Mouse (Mus musculus): ENCODE measurements around the gene Cyp2w1. TPM values are rescaled to one million over a fixed set of nuclear protein-coding genes. Genes with fewer than 3 reads are reported as not detected.

The Cyp2w1 gene
- total and polyA plus RNA-seq, 3 experiments, result not detected

DNA sequence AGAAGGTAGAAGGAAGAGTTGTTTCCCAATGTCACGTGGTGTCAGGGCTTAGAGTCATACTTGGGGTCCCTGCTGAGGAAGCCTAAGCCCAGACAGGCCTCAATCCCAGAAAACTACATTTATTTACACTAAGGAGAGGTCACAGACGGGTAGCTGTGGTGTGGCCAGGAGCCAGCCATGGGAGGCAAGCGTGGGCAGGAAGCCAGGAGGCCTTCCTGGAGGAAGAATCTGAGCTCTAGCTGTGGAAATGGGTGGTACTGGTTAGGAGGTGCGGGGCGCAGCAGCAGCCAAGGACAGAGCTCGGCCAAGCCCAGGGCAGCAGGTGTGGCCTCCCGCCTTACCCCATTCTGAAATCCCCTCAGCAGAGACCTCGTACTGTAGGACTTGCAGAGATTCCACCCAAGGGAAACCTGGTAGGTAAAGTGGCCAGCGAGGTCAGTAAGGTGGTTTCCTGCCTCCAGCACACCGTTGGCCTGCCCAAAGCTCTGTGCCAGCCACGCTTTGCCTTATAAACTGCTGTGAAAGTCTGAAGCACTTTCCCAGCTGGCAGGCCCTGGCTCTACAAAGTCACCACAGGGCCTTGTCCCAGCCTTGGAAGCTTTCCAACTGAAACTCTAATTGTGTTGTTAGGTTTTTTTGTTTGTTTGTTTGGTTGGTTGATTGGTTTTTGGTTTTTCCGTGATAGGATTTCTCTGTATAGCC is 37.3 kb upstream of the Cyp2w1 start:
- H3K79me2 ChIP-seq (ENCODE audit: control insufficient read depth, insufficient read depth, low read length, poor library complexity), result 0 out of 2 replicates have a peak, but pooled peaks cover 3% of the 10 kb centered on the region
- no peaks in the 10 kb centered on the region for H3K9me3 ChIP-seq (replicated peaks; ENCODE audit: insufficient read depth, low read length)
- no peaks in the 10 kb centered on the region for H3K27me3 ChIP-seq (ENCODE audit: control insufficient read depth in 1 of 2, insufficient read depth in 2 of 2, low read length in 2 of 2)
- peaks cover 0 to 2% of the 10 kb centered on the region in 2 experiments; a peak in 2 of 4 replicates for H3K36me3 ChIP-seq (ENCODE audit: control insufficient read depth in 1 of 2, insufficient read depth in 2 of 2, low read length in 2 of 2)
- no peak for DNase-seq (ENCODE audit: low read depth, low spot score)
- H3K9ac ChIP-seq (ENCODE audit: control insufficient read depth, low read depth, low read length, poor library complexity, severe bottlenecking), result no peak overlapping the region
- H3K4me3 ChIP-seq (ENCODE audit: control insufficient read depth in 1 of 2, insufficient read depth in 1 of 2, low read depth in 2 of 2, low read length in 2 of 2), result no peak overlapping the region
- TF ChIP-seq ZNF384 (IDR thresholded peaks at IDR 0.05; ENCODE audit: low read depth, low read length) (no peak), CHD1 (IDR thresholded peaks at IDR 0.05; ENCODE audit: low read depth, low read length) (no peak), E2F4 (IDR thresholded peaks at IDR 0.05; ENCODE audit: borderline replicate concordance, low read depth, low read length) (no peak), TCF12 (IDR thresholded peaks at IDR 0.05; ENCODE audit: low read depth, low read length) (no peak), GABPA (IDR thresholded peaks at IDR 0.05; ENCODE audit: low read depth, low read length) (no peak), ZMIZ1 (IDR thresholded peaks at IDR 0.05; ENCODE audit: low read depth, low read length) (no peak), NRF1 (IDR thresholded peaks at IDR 0.05; ENCODE audit: insufficient read depth, low read depth, low read length, poor library complexity, severe bottlenecking) (no peak)
- peaks cover 0 to 2% of the 10 kb centered on the region in 2 experiments; a peak in 1 of 4 replicates for H3K4me1 ChIP-seq (ENCODE audit: control insufficient read depth in 1 of 2, insufficient read depth in 2 of 2, low read length in 2 of 2)
- H3K27ac ChIP-seq (ENCODE audit: control insufficient read depth, low read depth, low read length), result no peak overlapping the region

GRCm38 (mm10) chr5:139316982-139317675 is 35.3 kb upstream of the Cyp2w1 start:
- Histone ChIP-seq H3K4me3 (ENCODE audit: control insufficient read depth in 1 of 2, insufficient read depth in 1 of 2, low read depth in 2 of 2, low read length in 2 of 2) (no peak overlapping the region), H3K27me3 (ENCODE audit: control insufficient read depth in 1 of 2, insufficient read depth in 2 of 2, low read length in 2 of 2) (no peaks in the 10 kb centered on the region), H3K36me3 (ENCODE audit: control insufficient read depth in 1 of 2, insufficient read depth in 2 of 2, low read length in 2 of 2) (no peaks in the 10 kb centered on the region), H3K4me1 (ENCODE audit: control insufficient read depth in 1 of 2, insufficient read depth in 2 of 2, low read length in 2 of 2) (no peaks in the 10 kb centered on the region), H3K9me3 (replicated peaks; ENCODE audit: insufficient read depth, low read length) (no peaks in the 10 kb centered on the region), H3K9ac (ENCODE audit: control insufficient read depth, low read depth, low read length, poor library complexity, severe bottlenecking) (no peak overlapping the region), H3K27ac (ENCODE audit: control insufficient read depth, low read depth, low read length) (no peak overlapping the region), H3K79me2 (ENCODE audit: control insufficient read depth, insufficient read depth, low read length, poor library complexity) (peaks cover under 1% of the 10 kb centered on the region; the same call in 1 of the 2 replicates)
- DNase-seq (ENCODE audit: low read depth, low spot score), result no peak
- TF ChIP-seq SIN3A (IDR thresholded peaks at IDR 0.05; ENCODE audit: low read length) (no peak), TBP (IDR thresholded peaks at IDR 0.05; ENCODE audit: low read depth, low read length) (no peak), GATA1 (IDR thresholded peaks at IDR 0.05; ENCODE audit: low read depth, low read length) (no peak), ETS1 (IDR thresholded peaks at IDR 0.05; ENCODE audit: low read depth, low read length) (no peak), EP300 (IDR thresholded peaks at IDR 0.05; ENCODE audit: low read depth in 1 of 2, low read length in 2 of 2) (no peak), MAFK (IDR thresholded peaks at IDR 0.05; ENCODE audit: borderline replicate concordance, low read depth, low read length) (no peak), MAZ (IDR thresholded peaks at IDR 0.05; ENCODE audit: low read depth, low read length) (no peak), ZKSCAN1 (IDR thresholded peaks at IDR 0.05; ENCODE audit: low read depth, low read length) (no peak), SMC3 (IDR thresholded peaks at IDR 0.05; ENCODE audit: low read depth, low read length) (no peak), RCOR1 (IDR thresholded peaks at IDR 0.05; ENCODE audit: low read depth, low read length) (no peak)

Data from MEL (cell line).